Mouse (Mus musculus) MEL (cell line): ENCODE data around the gene Wdr45. TPM values are rescaled to one million over a fixed set of nuclear protein-coding genes. Genes with fewer than 3 reads are reported as not detected.

Experiments used
- DNase-seq: peaks from one replicate; pipeline ENCODE4 v3.0.0; 2011; ENCODE audit warnings: low read depth, low spot score
- H3K27ac ChIP-seq: 2 replicates; pipeline ENCODE4 v1.5.1; 2012; ENCODE audit warnings: low read depth, mild to moderate bottlenecking, control low read depth, low read length, moderate library complexity; ENCODE audit not compliant: control insufficient read depth
- H3K27me3 ChIP-seq, 2 experiments: fragments of 150-350 bp in 1 of 2; sonication (generic) in 1 of 2; 2 replicates each; pipeline ENCODE4 v1.6.1; 2012; ENCODE audit warnings: low read length in 2 of 2, mild to moderate bottlenecking in 2 of 2, improper control_type of control experiment in 1 of 2, moderate library complexity in 1 of 2; ENCODE audit not compliant: insufficient read depth in 2 of 2, control insufficient read depth in 1 of 2
- H3K36me3 ChIP-seq, 2 experiments: 2 replicates each; pipeline ENCODE4 v1.6.1; 2012 to 2014; ENCODE audit warnings: low read length in 2 of 2, improper control_type of control experiment in 1 of 2, inconsistent platforms in 1 of 2, mild to moderate bottlenecking in 1 of 2; ENCODE audit not compliant: insufficient read depth in 2 of 2, control insufficient read depth in 1 of 2
- H3K4me1 ChIP-seq, 2 experiments: fragments of 150-350 bp in 1 of 2; sonication (generic) in 1 of 2; 2 replicates each; pipeline ENCODE4 v1.6.1; 2012; ENCODE audit warnings: low read length in 2 of 2, improper control_type of control experiment in 1 of 2, mild to moderate bottlenecking in 1 of 2; ENCODE audit not compliant: insufficient read depth in 2 of 2, control insufficient read depth in 1 of 2
- H3K4me3 ChIP-seq, 2 experiments: fragments of 150-350 bp in 1 of 2; sonication (generic) in 1 of 2; 2 replicates each; pipeline ENCODE4 v1.5.1; 2012; ENCODE audit warnings: low read depth in 2 of 2, low read length in 2 of 2, mild to moderate bottlenecking in 2 of 2, moderate library complexity in 2 of 2, control low read depth in 1 of 2, improper control_type of control experiment in 1 of 2; ENCODE audit not compliant: control insufficient read depth in 1 of 2, insufficient read depth in 1 of 2
- H3K79me2 ChIP-seq: 2 replicates; pipeline ENCODE4 v1.6.1; 2012; ENCODE audit warnings: mild to moderate bottlenecking, low read length, moderate library complexity; ENCODE audit not compliant: control insufficient read depth, poor library complexity, insufficient read depth
- H3K9ac ChIP-seq: 2 replicates; pipeline ENCODE4 v1.6.1; 2012; ENCODE audit warnings: low read depth, mild to moderate bottlenecking, control low read depth, low read length, moderate library complexity; ENCODE audit not compliant: control insufficient read depth, poor library complexity, severe bottlenecking
- H3K9me3 ChIP-seq: fragments of 150-350 bp; sonication (generic); replicated peaks from 2 replicates; pipeline ENCODE4 v1.6.1; 2012; ENCODE audit warnings: mild to moderate bottlenecking, low read length, improper control_type of control experiment, moderate library complexity; ENCODE audit not compliant: insufficient read depth
- BHLHE40 ChIP-seq: IDR thresholded peaks from 2 replicates; pipeline ENCODE4 v1.6.1; 2012; ENCODE audit warnings: low read depth, mild to moderate bottlenecking, inconsistent platforms, low read length, improper control_type of control experiment, borderline replicate concordance
- EP300 ChIP-seq, 2 experiments: IDR thresholded peaks; 2 replicates each; pipeline ENCODE4 v1.6.1; 2011; ENCODE audit warnings: improper control_type of control experiment in 2 of 2, low read length in 2 of 2, low read depth in 1 of 2, mild to moderate bottlenecking in 1 of 2
- GABPA ChIP-seq: IDR thresholded peaks from 2 replicates; pipeline ENCODE4 v1.6.1; 2012; ENCODE audit warnings: low read depth, mild to moderate bottlenecking, inconsistent platforms, low read length, improper control_type of control experiment, moderate library complexity
- HCFC1 ChIP-seq: IDR thresholded peaks from 2 replicates; pipeline ENCODE4 v1.6.1; 2012; ENCODE audit warnings: low read depth, mild to moderate bottlenecking, inconsistent platforms, low read length, improper control_type of control experiment, moderate library complexity
- KAT2A ChIP-seq: conservative IDR thresholded peaks from 2 replicates; pipeline ENCODE4 v1.6.1; 2012; ENCODE audit warnings: low read depth, low read length, improper control_type of control experiment, inconsistent platforms
- MAX ChIP-seq: IDR thresholded peaks from 2 replicates; pipeline ENCODE4 v1.6.1; 2011; ENCODE audit warnings: low read length, improper control_type of control experiment
- MYC ChIP-seq: IDR thresholded peaks from 2 replicates; pipeline ENCODE4 v1.6.1; 2011; ENCODE audit warnings: low read depth, mild to moderate bottlenecking, low read length, improper control_type of control experiment, moderate library complexity
- NELFE ChIP-seq: IDR thresholded peaks from 2 replicates; pipeline ENCODE4 v1.6.1; 2011; ENCODE audit warnings: low read depth, low read length, improper control_type of control experiment
- POLR2AphosphoS2 ChIP-seq: IDR thresholded peaks from 2 replicates; pipeline ENCODE4 v1.6.1; 2011; ENCODE audit warnings: low read length, improper control_type of control experiment
- POLR2AphosphoS5 ChIP-seq: IDR thresholded peaks from 2 replicates; pipeline ENCODE4 v1.6.1; 2012; ENCODE audit warnings: low read depth, borderline replicate concordance, mild to moderate bottlenecking, inconsistent platforms, low read length, moderate library complexity, mixed read lengths
- RCOR1 ChIP-seq: IDR thresholded peaks from 2 replicates; pipeline ENCODE4 v1.6.1; 2012; ENCODE audit warnings: low read depth, mild to moderate bottlenecking, inconsistent platforms, low read length, improper control_type of control experiment
- SIN3A ChIP-seq: IDR thresholded peaks from 2 replicates; pipeline ENCODE4 v1.6.1; 2012; ENCODE audit warnings: low read length, improper control_type of control experiment, inconsistent platforms
- SMC3 ChIP-seq: IDR thresholded peaks from 2 replicates; pipeline ENCODE4 v1.6.1; 2011; ENCODE audit warnings: low read depth, low read length, improper control_type of control experiment
- TAL1 ChIP-seq: IDR thresholded peaks from 2 replicates; pipeline ENCODE4 v1.6.1; 2012; ENCODE audit warnings: mild to moderate bottlenecking, inconsistent platforms, low read length, moderate library complexity, mixed read lengths
- TBP ChIP-seq: IDR thresholded peaks from 2 replicates; pipeline ENCODE4 v1.8.0; 2011; ENCODE audit warnings: low read depth, low read length, improper control_type of control experiment
- TCF12 ChIP-seq: IDR thresholded peaks from 2 replicates; pipeline ENCODE4 v1.6.1; 2014; ENCODE audit warnings: low read depth, mild to moderate bottlenecking, inconsistent platforms, low read length, improper control_type of control experiment, moderate library complexity
- USF2 ChIP-seq, 2 experiments: IDR thresholded peaks; 2 replicates each; pipeline ENCODE4 v1.6.1; 2011 to 2012; ENCODE audit warnings: improper control_type of control experiment in 2 of 2, low read length in 2 of 2, borderline replicate concordance in 1 of 2, inconsistent platforms in 1 of 2, low read depth in 1 of 2, mild to moderate bottlenecking in 1 of 2; ENCODE audit not compliant: insufficient read depth in 1 of 2
- ZC3H11A ChIP-seq: IDR thresholded peaks from 2 replicates; pipeline ENCODE4 v1.6.1; 2012; ENCODE audit warnings: low read depth, mild to moderate bottlenecking, inconsistent platforms, low read length, improper control_type of control experiment
- ZKSCAN1 ChIP-seq: IDR thresholded peaks from 2 replicates; pipeline ENCODE4 v1.6.1; 2012; ENCODE audit warnings: low read depth, mild to moderate bottlenecking, inconsistent platforms, low read length, improper control_type of control experiment, moderate library complexity
- polyA plus RNA-seq, 2 experiments: library from polyadenylated mRNA; stranded (reverse) in 1 of 2; unstranded in 1 of 2; fragments of >175 nt in 1 of 2; fragments of >200 nt in 1 of 2; gene quantifications; 2 replicates each; pipeline versions ENCODE4 v1.2.1 to v1.2.4; 2012; ENCODE audit warnings: low replicate concordance in 2 of 2, low read depth in 1 of 2; ENCODE audit not compliant: insufficient read length in 2 of 2, insufficient read depth in 1 of 2, missing spikeins in 1 of 2
- total RNA-seq: library from RNA; depleted of rRNA; stranded (reverse); fragments of 300-350 nt; gene quantifications from 2 replicates; pipeline ENCODE4 v1.2.3, GENCODE M21; 2012

Wdr45 gene
- total and polyA plus RNA-seq, 3 experiments, result 13.9 to 36.1 TPM; not detected in 1

- TF ChIP-seq USF2 (IDR thresholded peaks at IDR 0.05; ENCODE audit: borderline replicate concordance in 1 of 2, insufficient read depth in 1 of 2, low read depth in 1 of 2, low read length in 2 of 2) (no peak), GABPA (no peak), POLR2AphosphoS5 (no peak), TCF12 (0 out of 2 replicates have a peak, but pooled peaks have one; percentile 13), SIN3A (peak; percentile 70), ZKSCAN1 (no peak), EP300 (IDR thresholded peaks at IDR 0.05; ENCODE audit: low read depth in 1 of 2, low read length in 2 of 2) (no peak; a peak in 1 of 4 replicates), NELFE (peak; percentile 75), POLR2AphosphoS2 (peak; percentile 50; the same call in 1 of the 2 replicates), BHLHE40 (no peak), TAL1 (no peak)
These were observed 48.2 kb downstream of the Wdr45 start, which contains the start of gene Tfe3 (continued) for GRCm38 (mm10) chrX:7762137-7762920.

DNA sequence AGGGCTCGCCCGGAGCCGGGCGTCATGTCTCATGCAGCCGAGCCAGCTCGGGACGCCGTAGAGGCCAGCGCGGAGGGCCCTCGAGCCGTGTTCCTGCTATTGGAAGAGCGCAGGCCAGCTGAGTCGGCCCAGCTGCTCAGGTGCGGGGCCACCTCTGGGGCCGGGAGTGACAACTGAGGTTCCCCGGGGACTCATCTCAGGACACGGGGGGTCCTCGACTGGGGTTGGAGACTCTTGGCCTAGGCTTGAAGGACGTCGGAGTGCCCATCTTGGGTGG, 48.7 kb downstream of the Wdr45 start:
- Histone ChIP-seq H3K4me3 (peak overlapping the region; percentile 72 to 75), H3K79me2 (peaks cover 18% of the 10 kb centered on the region), H3K27me3 (no peaks in the 10 kb centered on the region), H3K9ac (peak overlapping the region; percentile 60), H3K9me3 (no peaks in the 10 kb centered on the region), H3K4me1 (peaks cover 10 to 26% of the 10 kb centered on the region in 2 experiments), H3K36me3 (peaks cover 5 to 17% of the 10 kb centered on the region in 2 experiments; a peak in 3 of 4 replicates), H3K27ac (peak overlapping the region; percentile 86)
- no peak for DNase-seq
- TF ChIP-seq HCFC1 (no peak), ZC3H11A (no peak), MAX (no peak; the same call in 1 of the 2 replicates), SMC3 (no peak), SIN3A (no peak; the same call in 1 of the 2 replicates), MYC (no peak), KAT2A (no peak), RCOR1 (no peak), TBP (no peak), EP300 (IDR thresholded peaks at IDR 0.05; ENCODE audit: low read depth in 1 of 2, low read length in 2 of 2) (no peak)
